Mouse (Mus musculus): ENCODE data around the gene Srxn1. TPM values are rescaled to one million over a fixed set of nuclear protein-coding genes. Genes with fewer than 3 reads are reported as not detected.
A peak's percentile ranks its signal among the peaks of the same experiment; 100 is the strongest.

Gene Srxn1
- total RNA-seq, 2 experiments from 2014 or later, result 547 to 673 TPM

DNA sequence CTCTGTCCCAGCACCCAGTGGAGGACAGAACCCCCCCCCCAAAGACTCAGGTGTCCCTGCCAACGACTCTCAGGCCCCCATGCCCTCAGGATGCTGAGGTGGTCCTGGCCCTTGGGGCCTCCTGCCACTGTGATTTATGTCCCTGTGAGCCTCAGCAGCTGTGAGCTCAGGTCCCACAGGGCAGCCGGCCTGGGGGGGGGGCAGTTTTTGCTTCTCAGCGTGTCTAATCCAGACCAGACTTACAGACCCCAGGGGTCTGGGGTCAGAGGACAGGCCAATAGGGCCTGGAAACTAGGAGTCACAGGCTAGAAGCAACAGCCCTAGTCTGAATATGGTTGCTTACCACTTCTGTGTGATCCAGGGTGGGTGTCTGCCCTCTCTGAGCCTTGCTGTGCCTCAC, 48.0 kb downstream of the Srxn1 start:
- no peak for DNase-seq (ENCODE audit: low spot score in 2 of 2)

DNA sequence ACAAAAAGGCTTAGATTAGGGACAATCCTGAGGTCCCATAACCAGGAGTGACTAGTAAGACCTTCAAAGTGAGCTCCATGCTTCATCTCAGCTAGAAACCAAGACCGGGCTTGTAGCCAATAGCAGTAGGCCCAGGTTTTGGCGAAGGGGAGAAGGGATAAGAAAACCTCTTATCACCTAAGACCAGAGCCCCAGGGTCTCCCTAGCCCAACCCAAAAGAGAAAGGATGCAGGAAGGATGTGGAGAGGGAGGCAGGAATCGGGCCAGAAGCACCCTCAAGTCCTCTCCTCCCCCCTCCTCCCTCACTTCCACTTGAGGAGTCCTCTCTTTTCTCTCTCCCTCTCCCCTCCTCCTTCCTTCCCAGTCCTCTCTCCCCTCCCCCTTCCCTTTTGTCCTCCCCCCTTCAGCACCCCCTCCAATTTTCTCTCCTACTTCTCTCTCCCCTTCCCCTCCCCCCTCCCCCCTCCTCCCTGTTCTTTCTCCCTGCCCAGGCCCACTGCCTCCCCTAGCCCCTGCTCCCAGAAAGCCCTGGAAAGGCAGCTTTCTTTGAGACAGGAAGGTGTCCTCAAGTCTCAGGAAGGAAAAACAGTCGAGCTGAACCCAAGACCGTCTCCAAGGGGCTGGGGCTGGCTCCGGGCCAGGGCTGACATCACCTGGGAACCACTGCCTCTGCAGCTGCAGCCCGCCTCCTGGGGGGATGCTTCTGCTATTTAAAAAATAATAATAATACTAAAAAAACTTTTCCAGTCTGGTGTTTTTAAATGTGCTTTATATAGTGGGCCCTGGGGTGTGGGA, 50.3 kb downstream of the Srxn1 start:
- DNase-seq (ENCODE audit: low spot score in 2 of 2), result peak; percentile 16 to 50

GRCm38 (mm10) chr2:152156471-152156870, 51.2 kb downstream of the Srxn1 start:
- peak in 1 of 2 experiments; percentile 2 for DNase-seq (ENCODE audit: low spot score in 2 of 2)

- no peak for DNase-seq (ENCODE audit: low spot score in 2 of 2)
These were observed 54.2 kb downstream of the Srxn1 start for GRCm38 (mm10) chr2:152159487-152159886.

Other genes starting within 250 kb of the Srxn1 start
- 1 to 10 TPM in 1 of 2 experiments, under 1 TPM in 1; 0.36 to 1.2 TPM for gene Angpt4, start 194.3 kb upstream of the Srxn1 start, total RNA-seq (2021)
- gene Fam110a, start 125.3 kb upstream of the Srxn1 start, total RNA-seq (2021), result 10 to 100 TPM in 1 of 2 experiments, 1 to 10 TPM in 1; 6.6 to 10.3 TPM
- 1 to 10 TPM; 3.9 to 5.6 TPM for gene Slc52a3, start 109.0 kb upstream of the Srxn1 start, total RNA-seq (2021)
- gene Scrt2, start 24.0 kb upstream of the Srxn1 start, total RNA-seq (2021), result under 1 TPM; 0.36 to 0.58 TPM
- 1 to 10 TPM; 1.9 to 4.3 TPM for gene Tcf15, start 38.0 kb downstream of the Srxn1 start, total RNA-seq (2021)
- gene Csnk2a1, start 121.3 kb downstream of the Srxn1 start, total RNA-seq (2021), result 10 to 100 TPM; 88.2 to 98.6 TPM
- gene Tbc1d20, start 188.3 kb downstream of the Srxn1 start, total RNA-seq (2021), result 100 to 1,000 TPM; 144 to 147 TPM
- gene Rbck1, start 227.1 kb downstream of the Srxn1 start, total RNA-seq (2021), result 100 to 1,000 TPM in 1 of 2 experiments, 10 to 100 TPM in 1; 97.4 to 112 TPM
- 10 to 100 TPM in 1 of 2 experiments, 1 to 10 TPM in 1; 4.9 to 12.4 TPM for gene Trib3, start 238.5 kb downstream of the Srxn1 start, total RNA-seq (2021)

All from adrenal gland, adult 18-20 months (tissue).